Mouse (Mus musculus) liver, postnatal 0 days (tissue): ENCODE measurements at regions not wholly inside any gene's neighbourhood (a gene's known extent, or its start where the extent isn't known, plus 50 kb on each side); places are given as distances from the start of the nearest gene placed in this dataset.

Experiments used
- CTCF ChIP-seq: sonication (generic); IDR thresholded peaks from 2 replicates; pipeline ENCODE4 v1.5.1; 2016; ENCODE audit warnings: antibody characterized with exemption, low read depth
- EP300 ChIP-seq: IDR thresholded peaks from 2 replicates; pipeline ENCODE4 v1.6.1; 2016; ENCODE audit warnings: antibody characterized with exemption, low read depth, mild to moderate bottlenecking

GRCm38 (mm10) chr8:128085800-128086199 is 272.6 kb upstream of the Nrp1 start:
- TF ChIP-seq CTCF = no peak
- TF ChIP-seq EP300 = no peak
